Mouse (Mus musculus): ENCODE data around the gene Nmrk1. TPM values are rescaled to one million over a fixed set of nuclear protein-coding genes. Genes with fewer than 3 reads are reported as not detected.

Gene Nmrk1
- polyA plus RNA-seq, 1 experiment from 2014 or later = 12.4 TPM

DNA sequence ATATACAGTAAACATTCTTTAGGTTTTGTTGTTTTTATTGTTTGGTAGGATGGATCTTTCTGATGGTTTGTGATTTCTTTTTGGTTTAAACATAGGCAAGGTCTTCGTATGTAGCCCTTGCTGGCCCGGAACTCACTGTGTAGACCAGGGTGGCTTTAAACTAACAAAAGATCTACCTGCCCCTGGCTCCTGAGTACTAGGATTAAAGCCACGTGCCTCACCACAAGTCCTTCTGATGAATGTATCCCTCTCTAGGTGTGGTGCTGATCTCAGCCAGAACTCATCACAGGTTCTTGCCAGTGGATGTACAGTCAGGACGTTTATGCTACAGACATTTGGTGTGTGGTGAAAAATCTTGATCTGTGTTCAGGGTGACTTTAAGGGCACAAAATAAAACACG, 6.2 kb downstream of the Nmrk1 start:
- ATAC-seq = no peak
- ChIA-PET CTCF (interaction anchor here (1.0 to 1.5 kb wide), 2 partner anchors 8 to 37 kb away, joined by 3 to 4 read pairs; no protein-coding TSS in a partner anchor), POLR2A (no interaction called here)
- in situ Hi-C loops (cut with MboI; ENCODE audit: low pct_unique_long_range_greater_than_20kb) = no loop called here
- no peaks in the 10 kb centered on the region for H3K27me3 ChIP-seq
- TF ChIP-seq CTCF (IDR thresholded peaks at IDR 0.05) = no peak
- DNase-seq (ENCODE audit: low read depth, low spot score) = no peak

GRCm38 (mm10) chr19:18638949-18639348, 7.2 kb downstream of the Nmrk1 start:
- ChIA-PET POLR2A (no interaction called here), CTCF (interaction anchor here (0.8 to 2.0 kb wide), 5 partner anchors 8 to 29 kb away, joined by 3 to 9 read pairs (median 3); partner anchors contain the start of genes Nmrk1 and Ostf1)
- H3K27me3 ChIP-seq = no peaks in the 10 kb centered on the region
- no peak for TF ChIP-seq CTCF (IDR thresholded peaks at IDR 0.05)
- in situ Hi-C loops (cut with MboI; ENCODE audit: low pct_unique_long_range_greater_than_20kb) = no loop called here
- DNase-seq (ENCODE audit: low read depth, low spot score) (no peak), ATAC-seq (no peak)

- no peak for TF ChIP-seq CTCF (IDR thresholded peaks at IDR 0.05)
- POLR2A ChIA-PET = no interaction called here
- CTCF ChIA-PET = interaction anchor here (0.8 to 2.0 kb wide), 10 partner anchors 9 to 193 kb away, joined by 3 to 9 read pairs (median 3); partner anchors contain the start of genes Nmrk1 and Ostf1
- in situ Hi-C loops (cut with MboI; ENCODE audit: low pct_unique_long_range_greater_than_20kb) = no loop called here
- no peaks in the 10 kb centered on the region for H3K27me3 ChIP-seq
- DNase-seq (ENCODE audit: low read depth, low spot score) (no peak), ATAC-seq (no peak)
These were observed 7.8 kb downstream of the Nmrk1 start for GRCm38 (mm10) chr19:18639552-18639951.

DNA sequence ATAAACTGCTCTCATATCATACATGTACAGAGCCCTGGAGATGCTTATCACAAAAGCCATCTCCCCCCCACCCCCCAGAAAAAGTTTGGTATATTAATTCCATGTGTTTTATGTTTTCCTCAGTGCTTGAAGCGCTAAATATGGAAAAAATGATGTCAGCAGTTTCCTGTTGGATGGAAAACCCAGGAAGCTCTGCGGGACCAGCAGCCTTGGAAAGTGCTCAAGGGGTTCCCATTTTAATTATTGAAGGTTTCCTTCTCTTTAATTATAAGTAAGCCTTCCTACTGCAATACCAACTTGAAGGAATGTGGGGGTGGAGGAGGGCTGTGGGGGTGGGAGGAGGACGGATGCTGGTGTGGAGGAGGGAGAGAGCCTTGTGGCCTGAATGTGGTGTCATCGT, 9.3 kb downstream of the Nmrk1 start:
- no peak for ATAC-seq
- no peak for DNase-seq (ENCODE audit: low read depth, low spot score)
- in situ Hi-C loops (cut with MboI; ENCODE audit: low pct_unique_long_range_greater_than_20kb) = no loop called here
- no peak for TF ChIP-seq CTCF (IDR thresholded peaks at IDR 0.05)
- ChIA-PET CTCF (interaction anchor here (2.0 kb wide), 1 partner anchor 10 kb away, joined by 7 read pairs; the partner anchor contains the start of genes Nmrk1 and Ostf1), POLR2A (no interaction called here)
- H3K27me3 ChIP-seq = no peaks in the 10 kb centered on the region

DNA sequence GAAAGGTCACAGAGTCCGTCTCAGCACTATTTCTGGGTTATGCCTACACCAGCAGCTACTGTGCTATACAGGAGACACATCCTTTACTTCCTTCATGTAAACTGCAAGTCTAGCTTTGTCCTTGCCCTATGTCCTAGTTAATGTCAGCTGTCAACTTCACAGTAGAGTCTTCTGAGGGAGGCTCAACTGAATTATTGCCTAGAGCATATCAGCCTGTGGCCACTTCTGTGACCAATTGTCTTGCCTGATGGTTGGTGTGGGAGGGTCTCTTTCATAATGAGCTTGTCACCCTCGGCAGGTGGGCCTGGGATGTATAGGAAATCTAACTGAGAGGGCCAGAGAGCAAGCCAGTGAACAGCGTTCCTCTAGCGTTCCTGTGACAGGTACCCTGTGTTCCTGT, 11.7 kb downstream of the Nmrk1 start:
- ChIA-PET CTCF (interaction anchor here (1.5 kb wide), 1 partner anchor 44 kb away, joined by 4 read pairs; no protein-coding TSS in a partner anchor), POLR2A (no interaction called here)
- TF ChIP-seq CTCF (IDR thresholded peaks at IDR 0.05) = no peak
- DNase-seq (ENCODE audit: low read depth, low spot score) (no peak), ATAC-seq (no peak)
- H3K27me3 ChIP-seq = no peaks in the 10 kb centered on the region
- in situ Hi-C loops (cut with MboI; ENCODE audit: low pct_unique_long_range_greater_than_20kb) = no loop called here

- in situ Hi-C loops (cut with MboI; ENCODE audit: low pct_unique_long_range_greater_than_20kb) = no loop called here
- no peaks in the 10 kb centered on the region for H3K27me3 ChIP-seq
- DNase-seq (ENCODE audit: low read depth, low spot score) = no peak
- CTCF ChIA-PET = interaction anchor here (1.5 to 2.3 kb wide), 2 partner anchors 16 to 45 kb away, joined by 4 to 7 read pairs; no protein-coding TSS in a partner anchor
- ATAC-seq = no peak
- no peak for TF ChIP-seq CTCF (IDR thresholded peaks at IDR 0.05)
- POLR2A ChIA-PET = no interaction called here
These were observed 12.3 kb downstream of the Nmrk1 start for GRCm38 (mm10) chr19:18644084-18644483.

DNA sequence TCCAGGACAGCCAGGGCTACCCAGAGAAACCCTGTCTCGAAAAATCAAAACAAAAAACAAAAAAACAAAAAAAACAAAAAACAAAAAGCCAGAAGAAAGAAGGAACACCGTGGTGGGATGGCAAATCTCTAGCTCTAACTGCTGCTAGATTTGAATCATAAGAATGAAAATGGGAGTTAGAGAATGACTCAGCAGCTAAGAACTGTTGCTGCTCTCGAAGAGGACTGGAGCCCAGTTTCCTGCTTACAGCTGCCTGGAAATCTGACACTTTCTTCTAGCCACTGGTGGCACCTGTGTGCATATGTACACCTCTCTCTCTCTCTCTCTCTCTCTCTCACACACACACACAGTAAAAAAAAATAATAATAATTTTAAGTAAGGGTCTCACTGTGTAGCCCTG, 14.6 kb downstream of the Nmrk1 start:
- ATAC-seq (peak; percentile 44), DNase-seq (ENCODE audit: low read depth, low spot score) (no peak)
- no peaks in the 10 kb centered on the region for H3K27me3 ChIP-seq
- CTCF ChIA-PET = interaction anchor here (1.1 to 2.4 kb wide), 2 partner anchors 9 kb away, joined by 3 to 7 read pairs; no protein-coding TSS in a partner anchor
- no peak for TF ChIP-seq CTCF (IDR thresholded peaks at IDR 0.05)
- POLR2A ChIA-PET = no interaction called here
- in situ Hi-C loops (cut with MboI; ENCODE audit: low pct_unique_long_range_greater_than_20kb) = no loop called here

GRCm38 (mm10) chr19:18646853-18647420, 15.2 kb downstream of the Nmrk1 start:
- no peak for TF ChIP-seq CTCF (IDR thresholded peaks at IDR 0.05)
- ATAC-seq = no peak
- in situ Hi-C loops (cut with MboI; ENCODE audit: low pct_unique_long_range_greater_than_20kb) = no loop called here
- H3K27me3 ChIP-seq = no peaks in the 10 kb centered on the region
- POLR2A ChIA-PET = no interaction called here
- no peak for DNase-seq (ENCODE audit: low read depth, low spot score)
- CTCF ChIA-PET = interaction anchor here (2.4 kb wide), 1 partner anchor 8 kb away, joined by 7 read pairs; no protein-coding TSS in a partner anchor

DNA sequence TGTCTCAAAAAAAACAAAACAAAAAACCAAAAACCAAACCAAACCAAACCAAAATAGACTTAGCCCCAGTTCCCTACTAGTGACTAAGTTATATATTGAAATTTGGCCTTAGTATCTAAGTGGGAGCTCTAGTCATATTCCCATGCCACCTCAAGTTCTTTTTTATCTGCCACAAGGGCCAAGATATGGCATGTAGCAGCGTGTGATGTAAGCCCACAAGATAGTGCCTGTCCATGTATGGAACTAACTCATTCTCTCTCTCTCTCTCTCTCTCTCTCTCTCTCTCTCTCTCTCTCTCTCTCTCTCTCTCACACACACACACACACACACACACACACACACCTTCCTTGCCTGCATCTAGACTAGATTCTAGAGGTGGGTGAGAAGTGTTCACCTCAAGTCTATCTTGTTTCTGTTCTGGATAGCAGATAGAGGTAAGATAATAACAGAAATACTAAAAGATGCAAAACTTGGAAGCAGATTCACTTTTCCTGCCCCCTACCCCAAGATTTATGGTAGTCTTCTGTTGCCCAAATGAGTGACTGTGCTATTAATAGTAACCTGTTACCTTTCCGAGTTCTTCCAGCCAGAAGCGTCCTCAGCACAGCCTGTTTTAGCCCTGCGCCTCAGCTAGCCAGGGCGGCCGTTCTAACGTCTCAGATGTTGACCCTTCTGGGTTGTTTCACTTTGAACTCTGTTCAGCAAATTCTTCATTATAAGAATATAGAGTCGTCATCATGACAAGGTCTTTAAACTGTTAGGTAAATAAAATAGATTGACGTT, 16.2 kb downstream of the Nmrk1 start:
- in situ Hi-C loops (cut with MboI; ENCODE audit: low pct_unique_long_range_greater_than_20kb) = no loop called here
- no peak for TF ChIP-seq CTCF (IDR thresholded peaks at IDR 0.05)
- H3K27me3 ChIP-seq = no peaks in the 10 kb centered on the region
- POLR2A ChIA-PET = no interaction called here
- DNase-seq (ENCODE audit: low read depth, low spot score) = no peak
- no peak for ATAC-seq
- CTCF ChIA-PET = no interaction called here

GRCm38 (mm10) chr19:18648558-18648945, 16.8 kb downstream of the Nmrk1 start:
- no peak for ATAC-seq
- in situ Hi-C loops (cut with MboI; ENCODE audit: low pct_unique_long_range_greater_than_20kb) = no loop called here
- POLR2A ChIA-PET = no interaction called here
- no peaks in the 10 kb centered on the region for H3K27me3 ChIP-seq
- CTCF ChIA-PET = no interaction called here
- no peak for DNase-seq (ENCODE audit: low read depth, low spot score)
- no peak for TF ChIP-seq CTCF (IDR thresholded peaks at IDR 0.05)

GRCm38 (mm10) chr19:18649955-18650354, 18.2 kb downstream of the Nmrk1 start:
- no peak for TF ChIP-seq CTCF (IDR thresholded peaks at IDR 0.05)
- no peak for DNase-seq (ENCODE audit: low read depth, low spot score)
- in situ Hi-C loops (cut with MboI; ENCODE audit: low pct_unique_long_range_greater_than_20kb) = no loop called here
- ChIA-PET POLR2A (no interaction called here), CTCF (interaction anchor here (1.0 kb wide), 1 partner anchor 25 kb away, joined by 3 read pairs; no protein-coding TSS in a partner anchor)
- no peak for ATAC-seq
- H3K27me3 ChIP-seq = no peaks in the 10 kb centered on the region

All from Patski (cell line).